Mouse (Mus musculus): ENCODE measurements around the gene Prkag1. TPM values are rescaled to one million over a fixed set of nuclear protein-coding genes. Genes with fewer than 3 reads are reported as not detected.
A peak's percentile ranks its signal among the peaks of the same experiment; 100 is the strongest.

Gene Prkag1
- polyA plus RNA-seq, 1 experiment from 2014 or later, result 95.0 TPM

DNA sequence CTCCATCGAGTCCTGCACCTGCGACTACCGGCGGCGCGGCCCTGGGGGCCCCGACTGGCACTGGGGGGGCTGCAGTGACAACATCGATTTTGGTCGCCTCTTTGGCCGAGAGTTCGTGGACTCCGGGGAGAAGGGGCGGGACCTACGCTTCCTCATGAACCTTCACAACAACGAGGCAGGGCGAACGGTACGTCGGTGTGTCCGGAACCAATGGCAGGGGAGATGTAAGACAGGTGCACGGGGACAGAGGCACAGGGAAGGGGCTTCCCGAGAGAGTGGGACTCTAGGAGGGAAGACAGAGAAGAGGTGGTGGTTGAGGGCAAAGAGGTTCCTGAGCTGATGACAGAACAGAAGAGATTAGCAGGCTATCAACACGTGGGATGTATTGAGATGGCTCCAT lies 39.5 kb downstream of the Prkag1 start:
- 2% methylated on average over 23 of the region's 23 CpGs for WGBS
- Histone ChIP-seq H3K36me3 (no peaks in the 10 kb centered on the region), H3K4me1 (peaks cover 45% of the 10 kb centered on the region), H3K27ac (no peak overlapping the region), H3K9me3 (no peaks in the 10 kb centered on the region), H3K4me3 (peak overlapping the region; percentile 39), H3K27me3 (ENCODE audit: insufficient read depth, poor library complexity, severe bottlenecking) (peaks cover 100% of the 10 kb centered on the region)
- no peak for DNase-seq (ENCODE audit: low spot score)

DNA sequence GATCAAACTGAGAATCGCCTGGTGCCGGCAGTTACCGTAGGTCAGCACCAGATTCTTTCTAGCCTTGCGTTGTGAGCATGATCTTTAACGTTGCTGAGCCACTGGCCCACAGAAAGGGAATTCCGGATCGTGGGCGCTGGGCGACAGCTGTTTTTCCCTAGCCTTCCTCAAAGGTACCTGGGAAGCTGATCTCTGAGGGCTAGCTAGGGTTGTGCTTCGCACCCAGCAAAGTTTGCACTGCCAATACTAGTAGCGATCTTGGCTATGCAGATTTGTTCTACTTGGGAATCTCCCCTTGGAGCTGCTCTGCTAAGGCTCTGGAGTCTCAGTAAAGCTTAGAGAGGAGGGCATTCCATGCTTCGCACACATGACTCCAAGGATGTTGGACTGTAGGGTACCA lies 40.1 kb downstream of the Prkag1 start:
- peak overlapping the region; percentile 39 for H3K4me3 ChIP-seq
- no peaks in the 10 kb centered on the region for H3K9me3 ChIP-seq
- DNase-seq (ENCODE audit: low spot score), result no peak
- H3K27me3 ChIP-seq (ENCODE audit: insufficient read depth, poor library complexity, severe bottlenecking), result peaks cover 100% of the 10 kb centered on the region
- 1% methylated on average over 12 of the region's 12 CpGs for WGBS
- no peak overlapping the region for H3K27ac ChIP-seq
- H3K36me3 ChIP-seq, result no peaks in the 10 kb centered on the region
- H3K4me1 ChIP-seq, result peaks cover 40% of the 10 kb centered on the region

DNA sequence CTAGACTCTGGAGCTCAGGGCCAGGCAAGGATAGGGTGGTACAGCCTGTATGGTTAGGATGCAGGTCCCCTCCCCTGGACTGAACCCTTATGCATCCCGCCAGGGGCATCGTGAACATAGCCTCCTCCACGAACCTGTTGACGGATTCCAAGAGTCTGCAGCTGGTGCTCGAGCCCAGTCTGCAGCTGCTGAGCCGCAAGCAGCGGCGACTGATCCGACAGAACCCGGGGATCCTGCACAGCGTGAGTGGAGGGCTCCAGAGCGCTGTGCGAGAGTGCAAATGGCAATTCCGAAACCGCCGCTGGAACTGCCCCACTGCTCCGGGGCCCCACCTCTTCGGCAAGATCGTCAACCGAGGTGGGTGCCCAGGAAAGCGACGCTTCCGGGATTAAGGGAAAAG lies 40.6 kb downstream of the Prkag1 start:
- Histone ChIP-seq H3K4me1 (peaks cover 39% of the 10 kb centered on the region), H3K36me3 (no peaks in the 10 kb centered on the region), H3K4me3 (peak overlapping the region; percentile 39), H3K27ac (no peak overlapping the region), H3K9me3 (no peaks in the 10 kb centered on the region), H3K27me3 (ENCODE audit: insufficient read depth, poor library complexity, severe bottlenecking) (peaks cover 100% of the 10 kb centered on the region)
- WGBS, result under 1% methylated on average over 23 of the region's 23 CpGs
- DNase-seq (ENCODE audit: low spot score), result no peak

DNA sequence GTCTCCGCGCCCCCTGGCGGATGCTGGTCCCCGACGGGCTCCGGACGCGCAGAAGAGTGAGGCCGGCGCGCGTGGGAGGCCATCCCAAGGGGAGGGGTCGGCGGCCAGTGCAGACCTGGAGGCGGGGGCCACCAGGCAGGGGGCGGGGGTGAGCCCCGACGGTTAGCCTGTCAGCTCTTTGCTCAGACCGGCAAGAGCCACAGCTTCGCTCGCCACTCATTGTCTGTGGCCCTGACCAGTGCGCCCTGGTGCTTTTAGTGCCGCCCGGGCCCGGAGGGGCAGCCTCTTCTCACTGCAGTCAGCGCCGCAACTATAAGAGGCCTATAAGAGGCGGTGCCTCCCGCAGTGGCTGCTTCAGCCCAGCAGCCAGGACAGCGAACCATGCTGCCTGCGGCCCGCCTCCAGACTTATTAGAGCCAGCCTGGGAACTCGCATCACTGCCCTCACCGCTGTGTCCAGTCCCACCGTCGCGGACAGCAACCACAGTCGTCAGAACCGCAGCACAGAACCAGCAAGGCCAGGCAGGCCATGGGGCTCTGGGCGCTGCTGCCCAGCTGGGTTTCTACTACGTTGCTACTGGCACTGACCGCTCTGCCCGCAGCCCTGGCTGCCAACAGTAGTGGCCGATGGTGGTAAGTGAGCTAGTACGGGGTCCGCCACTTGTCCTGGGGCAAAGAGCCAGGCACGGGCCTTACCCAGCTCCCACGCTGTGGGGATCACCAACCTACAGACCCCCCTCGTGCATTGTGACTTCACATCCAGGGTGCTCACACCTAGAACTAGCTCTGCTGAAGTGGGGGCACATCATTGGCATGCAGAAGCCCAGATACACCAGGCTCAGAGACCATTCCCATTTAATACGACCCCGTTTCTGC lies 41.4 kb downstream of the Prkag1 start, which contains the start of gene Wnt1:
Gene Wnt1 (plus strand): TSS at position 197 of the 875 bp plus-strand sequence.
- Histone ChIP-seq H3K4me1 (peaks cover 39% of the 10 kb centered on the region), H3K4me3 (peak within 1 kb of the TSS; percentile 39), H3K27me3 (ENCODE audit: insufficient read depth, poor library complexity, severe bottlenecking) (peaks cover 100% of the 10 kb centered on the region), H3K9me3 (no peaks in the 10 kb centered on the region), H3K27ac (no peak within 1 kb of the TSS), H3K36me3 (no peaks in the 10 kb centered on the region)
- DNase-seq (ENCODE audit: low spot score), result no peak
- 4% methylated on average over 51 of the region's 51 CpGs for WGBS

DNA sequence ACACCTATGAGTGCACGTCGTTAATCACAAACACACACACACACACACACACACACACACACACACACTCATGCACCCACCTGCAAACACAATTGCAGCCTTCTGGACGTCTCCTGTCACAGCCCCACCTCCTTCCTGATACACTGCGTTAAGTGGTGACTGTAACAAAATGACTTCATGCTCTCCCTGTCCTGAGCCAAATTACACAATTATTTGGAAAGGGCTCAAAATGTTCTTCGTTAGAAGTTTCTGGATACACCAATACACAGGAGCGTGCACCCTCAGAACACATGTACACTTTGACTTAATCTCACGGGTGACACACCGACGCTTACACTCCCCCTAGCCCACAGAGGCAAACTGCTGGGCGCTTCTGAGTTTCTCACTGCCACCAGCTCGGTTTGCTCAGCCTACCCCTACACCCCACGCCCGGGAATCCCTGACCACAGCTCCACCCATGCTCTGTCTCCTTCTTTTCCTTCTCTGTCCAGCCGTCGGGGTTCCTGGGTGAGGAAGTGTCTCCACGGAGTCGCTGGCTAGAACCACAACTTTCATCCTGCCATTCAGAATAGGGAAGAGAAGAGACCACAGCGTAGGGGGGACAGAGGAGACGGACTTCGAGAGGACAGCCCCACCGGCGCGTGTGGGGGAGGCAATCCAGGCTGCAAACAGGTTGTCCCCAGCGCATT lies 42.2 kb downstream of the Prkag1 start:
- Histone ChIP-seq H3K36me3 (no peaks in the 10 kb centered on the region), H3K9me3 (no peaks in the 10 kb centered on the region), H3K4me3 (peak overlapping the region; percentile 36), H3K27me3 (ENCODE audit: insufficient read depth, poor library complexity, severe bottlenecking) (peaks cover 98% of the 10 kb centered on the region), H3K4me1 (peaks cover 39% of the 10 kb centered on the region), H3K27ac (no peak overlapping the region)
- WGBS, result 11% methylated on average over 24 of the region's 24 CpGs
- DNase-seq (ENCODE audit: low spot score), result no peak

DNA sequence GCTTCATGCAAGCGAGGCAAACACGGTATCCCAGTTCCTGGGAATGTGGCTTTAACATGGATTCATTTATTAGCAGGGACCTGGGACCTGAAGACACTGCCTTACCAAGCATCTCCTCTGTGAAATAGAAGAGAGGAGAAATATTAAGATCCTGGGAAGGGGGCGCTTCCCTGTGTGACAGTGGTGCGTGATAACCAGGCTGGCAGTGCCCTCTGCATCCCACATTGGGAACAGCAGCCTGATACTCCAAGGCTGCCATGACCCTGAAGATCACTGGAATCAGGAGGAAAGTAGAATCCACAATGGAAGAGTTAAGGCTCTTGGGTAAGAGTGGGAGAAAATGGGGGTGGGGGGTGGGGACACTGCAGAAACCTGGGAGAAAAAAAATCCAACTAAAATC lies 43.4 kb downstream of the Prkag1 start:
- H3K27ac ChIP-seq, result no peak overlapping the region
- peaks cover 34% of the 10 kb centered on the region for H3K4me1 ChIP-seq
- no peaks in the 10 kb centered on the region for H3K36me3 ChIP-seq
- 31% methylated on average over 4 of the region's 4 CpGs for WGBS
- DNase-seq (ENCODE audit: low spot score), result no peak
- peaks cover 90% of the 10 kb centered on the region for H3K27me3 ChIP-seq (ENCODE audit: insufficient read depth, poor library complexity, severe bottlenecking)
- no peaks in the 10 kb centered on the region for H3K9me3 ChIP-seq
- H3K4me3 ChIP-seq, result no peak overlapping the region

DNA sequence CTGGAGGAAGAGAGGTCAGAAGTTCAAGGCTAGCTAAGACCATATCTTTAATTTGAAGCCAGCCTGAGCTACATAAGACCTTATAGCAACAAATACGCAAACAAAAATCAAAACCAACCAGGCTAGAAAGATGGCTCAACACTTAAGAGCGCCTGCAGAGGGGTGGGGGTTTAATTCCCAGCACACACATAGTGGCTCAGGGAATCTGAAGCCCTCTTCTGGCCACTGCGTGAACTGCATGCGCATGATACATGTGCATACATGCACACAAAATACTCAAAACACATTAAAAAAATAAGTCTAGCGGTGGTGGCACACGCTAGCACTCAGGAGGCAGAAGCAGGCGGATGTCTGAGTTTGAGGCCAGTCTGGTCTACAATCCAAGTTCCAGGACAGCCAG lies 45.6 kb downstream of the Prkag1 start:
- 27% methylated on average over 7 of the region's 7 CpGs for WGBS

DNA sequence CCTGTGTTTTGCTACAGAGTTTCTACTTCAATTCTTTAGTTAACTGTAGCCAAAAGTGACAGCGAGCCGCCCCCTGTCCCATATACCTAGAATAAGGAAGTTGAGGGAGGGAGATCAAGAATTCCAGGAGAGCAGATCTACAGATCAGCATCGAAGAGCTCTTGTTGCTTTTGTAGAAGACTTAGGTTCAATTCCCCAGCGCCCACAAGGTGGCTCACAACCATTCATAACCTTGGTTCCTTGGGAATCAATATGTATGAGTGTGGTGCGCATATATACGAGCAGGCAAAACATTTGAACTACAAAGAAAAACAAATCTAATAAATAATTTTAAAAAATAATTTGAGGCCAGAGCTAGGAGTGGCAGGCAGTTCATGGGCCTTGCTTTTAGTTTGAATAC lies 50.2 kb downstream of the Prkag1 start:
- Histone ChIP-seq H3K4me3 (no peak overlapping the region), H3K36me3 (no peaks in the 10 kb centered on the region), H3K27me3 (ENCODE audit: insufficient read depth, poor library complexity, severe bottlenecking) (peaks cover 90% of the 10 kb centered on the region), H3K4me1 (peaks cover 41% of the 10 kb centered on the region), H3K27ac (no peak overlapping the region), H3K9me3 (no peaks in the 10 kb centered on the region)
- DNase-seq (ENCODE audit: low spot score), result no peak
- WGBS, result 26% methylated on average over 6 of the region's 6 CpGs

More for the DNA sequence above, 45.6 kb downstream of the Prkag1 start:
- H3K27me3 ChIP-seq (ENCODE audit: insufficient read depth, poor library complexity, severe bottlenecking), result peaks cover 90% of the 10 kb centered on the region
- H3K36me3 ChIP-seq, result no peaks in the 10 kb centered on the region
- no peak overlapping the region for H3K27ac ChIP-seq
- H3K4me3 ChIP-seq, result no peak overlapping the region
- peaks cover 13% of the 10 kb centered on the region for H3K4me1 ChIP-seq
- H3K9me3 ChIP-seq, result no peaks in the 10 kb centered on the region
- no peak for DNase-seq (ENCODE audit: low spot score)

DNA sequence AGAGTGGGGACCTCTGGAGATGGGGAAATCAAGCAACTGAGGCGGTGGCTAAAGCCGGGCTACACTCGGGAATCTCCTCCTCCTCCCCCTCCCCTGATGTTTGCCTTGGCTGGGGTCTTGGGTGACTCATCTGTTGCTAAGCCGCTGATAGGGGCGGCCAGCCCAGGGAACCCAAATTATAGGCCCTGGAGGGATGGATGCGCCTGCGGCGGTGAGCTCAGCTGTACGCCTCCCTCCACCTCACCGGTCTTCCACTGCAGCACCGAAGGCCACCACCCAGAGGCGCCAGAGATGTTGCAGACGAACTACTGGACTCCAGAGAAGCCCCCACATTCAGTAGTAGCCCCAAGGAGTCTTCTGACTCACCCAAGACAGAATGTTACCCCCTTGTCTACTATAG lies 50.7 kb downstream of the Prkag1 start:
- peak overlapping the region; percentile 16; the same call in 1 of the 2 replicates for H3K4me3 ChIP-seq
- peaks cover 90% of the 10 kb centered on the region for H3K27me3 ChIP-seq (ENCODE audit: insufficient read depth, poor library complexity, severe bottlenecking)
- no peaks in the 10 kb centered on the region for H3K9me3 ChIP-seq
- no peak overlapping the region for H3K27ac ChIP-seq
- no peak for DNase-seq (ENCODE audit: low spot score)
- WGBS, result 2% methylated on average over 13 of the region's 13 CpGs
- H3K36me3 ChIP-seq, result no peaks in the 10 kb centered on the region
- peaks cover 45% of the 10 kb centered on the region for H3K4me1 ChIP-seq

DNA sequence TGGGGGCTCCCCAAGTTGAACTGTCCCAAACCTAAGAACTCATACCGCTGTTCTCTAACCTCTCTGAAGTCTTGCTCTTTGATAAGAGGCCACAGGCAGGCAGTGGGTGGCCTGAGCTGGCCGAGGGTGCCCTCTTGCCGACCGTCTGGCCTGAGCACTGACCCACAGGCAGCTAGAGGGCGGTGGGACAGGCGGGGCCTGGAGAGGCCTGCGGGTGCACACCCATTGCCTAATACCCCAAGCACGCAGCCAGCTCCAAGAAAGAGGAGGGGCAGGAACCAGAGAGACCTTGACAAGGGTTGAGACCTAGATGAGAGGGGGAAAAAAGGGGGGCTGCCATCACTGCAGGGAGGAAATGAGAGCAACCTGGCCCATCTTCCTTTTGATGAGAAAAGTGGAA lies 51.2 kb downstream of the Prkag1 start:
- Histone ChIP-seq H3K9me3 (no peaks in the 10 kb centered on the region), H3K36me3 (no peaks in the 10 kb centered on the region), H3K4me3 (peak overlapping the region; percentile 16; the same call in 1 of the 2 replicates), H3K4me1 (peaks cover 45% of the 10 kb centered on the region), H3K27ac (no peak overlapping the region), H3K27me3 (ENCODE audit: insufficient read depth, poor library complexity, severe bottlenecking) (peaks cover 90% of the 10 kb centered on the region)
- DNase-seq (ENCODE audit: low spot score), result no peak
- WGBS, result 4% methylated on average over 8 of the region's 8 CpGs

DNA sequence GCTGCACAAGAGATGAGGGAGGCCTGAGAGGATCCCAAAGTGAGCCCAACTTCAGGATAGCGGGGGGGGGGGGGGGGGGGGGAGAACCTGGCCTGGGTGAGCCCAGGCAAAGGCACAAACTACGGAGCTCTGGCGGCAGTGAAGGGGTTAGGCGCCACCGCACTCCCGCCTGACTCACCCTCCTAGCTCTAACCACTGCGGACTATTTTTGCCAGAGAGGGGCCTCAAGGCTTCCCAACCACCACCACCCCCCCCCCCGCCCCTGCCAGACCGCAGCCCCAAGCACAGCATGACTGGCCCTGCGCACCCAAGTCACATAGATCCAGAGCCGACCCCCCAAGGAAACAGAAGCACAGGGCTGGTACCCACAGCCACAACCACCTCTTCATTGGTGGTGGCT lies 52.5 kb downstream of the Prkag1 start:
- Histone ChIP-seq H3K4me3 (peak overlapping the region; percentile 50), H3K27me3 (ENCODE audit: insufficient read depth, poor library complexity, severe bottlenecking) (peaks cover 93% of the 10 kb centered on the region)
- 4% methylated on average over 11 of the region's 11 CpGs for WGBS

DNA sequence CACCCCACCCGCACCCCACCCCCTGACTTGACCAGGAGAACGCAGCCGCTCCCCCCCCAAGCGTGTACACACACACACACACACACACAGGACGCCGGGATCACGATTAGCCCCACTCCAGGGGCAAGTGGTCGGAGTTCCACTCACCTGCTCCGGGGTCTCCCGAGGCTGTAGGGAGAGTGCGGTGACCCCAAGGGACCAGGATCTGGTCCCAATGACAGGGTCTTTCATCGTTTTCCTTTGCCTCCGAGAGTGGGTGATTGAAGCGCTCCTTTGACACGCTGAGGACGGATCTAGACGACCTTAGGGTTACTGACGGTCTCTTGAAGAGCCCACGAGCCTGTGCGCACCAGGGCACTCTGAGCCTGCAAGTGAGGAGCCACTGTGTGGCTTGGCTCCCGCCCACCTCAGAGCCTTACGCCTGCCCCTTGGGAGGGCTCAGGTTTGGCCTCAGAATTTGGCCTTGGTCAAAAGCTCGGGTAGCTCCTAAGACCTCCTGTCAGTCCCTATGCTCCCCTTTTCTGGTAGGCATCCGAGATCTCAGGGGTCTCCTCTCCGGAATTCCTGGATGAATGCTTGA lies 53.0 kb downstream of the Prkag1 start:
- Histone ChIP-seq H3K27ac (no peak overlapping the region), H3K9me3 (no peaks in the 10 kb centered on the region), H3K27me3 (ENCODE audit: insufficient read depth, poor library complexity, severe bottlenecking) (peaks cover 98% of the 10 kb centered on the region), H3K4me1 (peaks cover 48% of the 10 kb centered on the region), H3K4me3 (peak overlapping the region; percentile 50), H3K36me3 (no peaks in the 10 kb centered on the region)
- no peak for DNase-seq (ENCODE audit: low spot score)
- whole genome bisulfite sequencing, result 1% methylated on average over 25 of the region's 25 CpGs

More for the DNA sequence above, 52.5 kb downstream of the Prkag1 start:
- no peak for DNase-seq (ENCODE audit: low spot score)
- no peaks in the 10 kb centered on the region for H3K36me3 ChIP-seq
- H3K9me3 ChIP-seq, result no peaks in the 10 kb centered on the region
- no peak overlapping the region; the same call in 1 of the 2 replicates for H3K27ac ChIP-seq
- peaks cover 48% of the 10 kb centered on the region for H3K4me1 ChIP-seq

DNA sequence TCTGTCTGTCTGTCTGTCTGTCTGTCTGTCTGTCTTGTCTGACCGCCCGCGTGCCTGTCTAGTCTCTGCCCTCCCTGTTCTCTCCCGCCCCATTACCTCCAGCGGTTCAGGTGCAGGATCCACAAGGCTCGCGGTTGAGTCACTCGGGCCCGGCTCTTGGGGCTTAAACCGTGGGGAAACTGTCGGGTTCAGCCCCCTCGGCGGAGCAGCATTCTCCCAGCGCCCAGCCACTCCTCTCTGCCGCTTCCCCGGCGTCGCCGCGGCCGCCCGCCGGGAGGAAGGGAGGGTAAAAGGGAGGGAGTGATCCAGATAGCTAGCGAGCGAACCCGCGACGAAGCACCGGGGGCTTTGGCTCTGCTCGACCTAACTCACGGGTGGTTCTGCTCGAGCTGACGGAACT lies 53.6 kb downstream of the Prkag1 start, which contains the start of gene Wnt10b:
Gene Wnt10b (minus strand): TSS at position 389 of the 400 bp plus-strand sequence.
- peak within 1 kb of the TSS; percentile 50 for H3K4me3 ChIP-seq
- no peak within 1 kb of the TSS; the same call in 1 of the 2 replicates for H3K27ac ChIP-seq
- no peaks in the 10 kb centered on the region for H3K36me3 ChIP-seq
- DNase-seq (ENCODE audit: low spot score), result no peak
- peaks cover 100% of the 10 kb centered on the region for H3K27me3 ChIP-seq (ENCODE audit: insufficient read depth, poor library complexity, severe bottlenecking)
- no peaks in the 10 kb centered on the region for H3K9me3 ChIP-seq
- WGBS, result 2% methylated on average over 33 of the region's 33 CpGs
- peaks cover 52% of the 10 kb centered on the region for H3K4me1 ChIP-seq

All from heart, embryonic 10.5 days (tissue).